Mouse (Mus musculus): ENCODE data around the gene Igsf8. TPM values are rescaled to one million over a fixed set of nuclear protein-coding genes. Genes with fewer than 3 reads are reported as not detected.
A peak's percentile ranks its signal among the peaks of the same experiment; 100 is the strongest.

Igsf8 gene
- total RNA-seq, 4 experiments from 2014 or later, result 32.7 to 37.0 (median 35.8) TPM

GRCm38 (mm10) chr1:172274116-172274515 lies 12.7 kb downstream of the Igsf8 start:
- DNase-seq, result no peak

DNA sequence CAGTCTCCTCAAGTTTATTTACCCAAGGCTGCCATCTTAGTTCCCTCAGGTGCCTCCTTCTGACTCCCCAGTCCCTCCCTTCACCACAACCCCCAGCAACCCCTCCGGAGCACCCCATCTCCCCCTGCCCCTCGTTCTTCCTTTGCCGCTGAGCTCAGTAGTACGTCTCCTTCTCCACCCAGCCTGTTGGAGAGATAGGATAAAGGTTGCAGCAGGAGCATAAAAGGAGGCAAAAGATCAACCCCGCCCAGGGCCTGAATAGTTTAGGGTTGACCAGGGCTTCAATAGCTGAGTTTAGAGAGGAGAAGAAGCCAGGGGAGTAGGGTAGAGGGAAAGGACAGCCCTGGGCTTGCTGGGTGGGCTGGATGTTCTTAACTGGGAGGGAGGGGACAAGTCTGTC lies 13.1 kb downstream of the Igsf8 start:
- no peak for DNase-seq

GRCm38 (mm10) chr1:172277172-172277571 lies 15.7 kb downstream of the Igsf8 start:
- DNase-seq, result no peak

DNA sequence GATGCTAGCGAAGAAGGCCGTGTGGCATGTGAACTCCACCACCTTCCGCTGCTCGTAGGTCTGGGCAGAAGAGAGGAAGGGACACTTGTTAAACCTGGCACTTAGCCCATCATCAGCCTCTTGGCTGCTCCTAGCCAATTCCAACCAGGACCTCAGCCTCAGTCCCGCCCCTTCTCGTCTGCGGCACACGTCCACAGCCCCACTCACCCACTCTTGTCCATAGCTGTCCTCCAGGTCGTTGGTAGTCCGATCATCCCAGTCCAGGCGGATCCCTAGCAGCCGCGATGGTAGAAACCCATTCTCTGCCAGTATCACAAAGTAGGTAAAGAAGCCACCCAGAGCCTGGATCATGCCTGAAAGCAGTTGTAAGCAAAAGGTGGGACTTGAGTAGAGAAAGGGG lies 16.9 kb downstream of the Igsf8 start:
- no peak for DNase-seq

DNA sequence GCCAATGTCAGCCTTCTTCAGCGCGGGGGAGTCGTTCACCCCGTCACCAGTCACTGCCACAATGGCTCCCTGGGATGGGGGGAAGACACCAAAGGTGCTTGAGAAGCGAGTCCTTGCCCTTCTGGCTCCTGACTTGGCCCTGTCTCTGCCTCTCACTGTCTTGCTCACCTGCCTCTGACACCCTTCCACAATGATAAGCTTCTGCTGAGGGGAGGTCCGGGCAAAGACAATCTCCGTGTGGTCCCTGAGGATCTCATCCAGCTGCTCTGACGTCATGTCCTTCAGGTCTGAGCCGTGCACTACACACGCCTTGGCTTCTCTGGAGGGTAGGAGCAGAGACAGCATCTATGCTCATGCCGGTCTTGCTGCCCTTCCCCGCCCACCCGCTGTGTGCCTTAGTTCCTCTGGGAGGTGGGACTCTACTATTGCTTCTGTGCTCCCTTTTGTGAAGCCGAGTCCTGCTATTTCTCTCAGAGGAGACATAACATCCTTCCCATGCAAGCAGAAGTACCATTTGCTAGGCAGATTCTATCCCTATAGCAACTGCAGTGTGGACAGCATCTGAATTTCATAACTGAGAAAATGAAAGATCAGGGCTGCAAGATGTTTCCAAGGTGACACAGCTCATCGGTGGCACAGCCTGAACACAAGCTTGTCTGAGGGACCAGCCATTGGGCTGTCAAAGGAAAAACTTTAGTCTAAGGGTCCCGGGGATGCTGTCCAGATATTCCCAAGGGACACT lies 18.5 kb downstream of the Igsf8 start:
- no peak for DNase-seq

DNA sequence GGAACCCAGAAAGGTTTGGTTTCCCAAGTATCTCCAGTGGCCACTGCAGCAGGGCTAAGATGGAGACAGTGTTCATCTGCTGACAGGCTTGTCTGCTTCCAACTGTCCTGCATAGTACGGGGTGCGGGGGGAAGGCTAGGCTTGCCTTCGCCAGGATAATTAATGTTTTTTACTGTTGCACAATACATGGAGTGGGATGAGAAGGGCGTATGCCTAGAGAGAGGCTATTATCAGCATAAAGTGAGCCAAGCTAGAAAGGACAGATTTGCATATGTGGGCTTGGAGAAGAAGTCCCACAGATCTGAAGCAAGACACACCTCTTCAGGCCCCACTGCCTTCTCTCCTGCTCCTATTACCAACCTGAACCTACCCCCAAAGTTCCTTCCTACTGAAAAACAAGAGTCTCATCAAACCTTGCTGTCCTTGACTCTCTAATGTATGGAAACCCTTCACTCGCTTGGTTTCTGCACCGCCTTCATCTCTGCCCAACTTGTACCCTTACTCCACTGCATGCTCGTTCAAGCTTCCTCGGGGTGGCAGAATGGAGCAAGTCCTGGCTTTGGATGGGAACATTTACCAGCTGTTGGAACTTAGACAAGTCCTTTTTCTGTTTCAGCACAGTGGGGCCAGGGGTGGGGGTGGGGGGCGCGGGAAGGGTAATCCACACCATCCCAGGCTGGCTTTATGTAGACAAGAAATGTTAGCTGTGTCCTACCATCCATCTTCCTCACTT lies 20.2 kb downstream of the Igsf8 start:
- DNase-seq, result peak; percentile 62

GRCm38 (mm10) chr1:172283073-172283472 lies 21.6 kb downstream of the Igsf8 start:
- no peak for DNase-seq

GRCm38 (mm10) chr1:172284221-172284620 lies 22.8 kb downstream of the Igsf8 start:
- DNase-seq, result no peak

DNA sequence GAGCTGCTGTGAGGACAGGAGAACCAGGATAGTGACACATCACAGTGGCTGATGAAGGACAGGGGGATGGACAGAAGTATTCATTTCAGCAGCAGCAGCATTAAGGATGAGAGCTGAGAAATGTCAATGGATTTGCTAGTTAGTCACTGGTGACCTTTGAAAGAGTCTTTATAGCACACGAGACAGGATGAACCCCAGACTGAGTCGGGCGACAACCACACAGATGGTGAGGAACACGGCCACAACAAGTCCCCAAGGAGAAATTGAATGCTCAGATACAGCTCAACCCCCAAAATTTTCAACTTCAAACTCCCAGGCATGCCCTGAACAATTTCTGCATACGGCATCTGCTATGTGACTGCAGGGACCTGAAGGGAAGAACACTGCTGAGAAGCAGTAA lies 25.3 kb downstream of the Igsf8 start:
- DNase-seq, result no peak

- peak; percentile 75 for DNase-seq
Measured at GRCm38 (mm10) chr1:172288900-172289616, 27.6 kb downstream of the Igsf8 start.

- no peak for DNase-seq
Measured at GRCm38 (mm10) chr1:172289617-172289946, 28.1 kb downstream of the Igsf8 start.

- no peak for DNase-seq
Measured at GRCm38 (mm10) chr1:172292880-172293279, 31.4 kb downstream of the Igsf8 start.

DNA sequence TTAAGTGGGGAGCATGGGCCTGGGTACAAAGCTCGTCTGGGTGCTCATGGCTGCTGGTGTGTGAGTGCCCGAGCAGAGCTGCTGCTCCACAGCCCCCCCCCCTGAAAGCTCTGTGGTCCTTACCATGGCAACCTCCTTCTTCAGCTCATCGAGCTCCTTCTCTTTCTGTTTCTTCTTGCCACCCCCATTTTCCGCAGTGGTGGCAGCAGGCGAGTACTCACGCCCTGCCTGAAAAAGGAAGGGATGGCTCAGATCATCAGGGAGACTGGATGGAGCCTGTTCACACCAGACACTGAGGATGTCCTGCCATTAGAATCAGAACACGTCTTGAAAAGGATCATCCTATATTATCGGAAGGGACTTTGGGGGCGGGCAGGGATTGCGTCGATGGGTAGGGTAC lies 32.0 kb downstream of the Igsf8 start:
- DNase-seq, result no peak

DNA sequence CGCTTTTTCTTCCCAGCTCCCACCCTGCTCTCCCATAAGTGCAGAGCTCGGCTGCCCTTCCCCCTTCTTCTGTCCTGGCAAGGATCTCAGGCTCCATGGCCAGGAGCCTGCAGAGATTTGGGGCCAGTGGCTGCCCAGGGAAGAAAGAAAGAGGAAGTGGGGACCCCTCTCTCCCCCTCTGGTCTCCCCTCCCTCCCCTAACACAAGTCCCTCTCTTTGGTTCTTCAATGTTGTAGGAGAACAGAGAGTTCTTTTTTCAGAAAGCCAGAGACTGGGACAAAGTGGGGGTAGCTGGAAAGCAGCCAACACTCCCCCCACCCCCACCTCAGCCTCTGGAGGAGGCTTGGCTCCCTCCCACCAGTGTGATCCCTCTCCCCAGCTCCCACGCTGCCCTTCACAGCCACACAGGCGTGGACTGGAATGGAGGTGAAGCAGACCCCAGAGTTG lies 34.3 kb downstream of the Igsf8 start:
- no peak for DNase-seq

DNA sequence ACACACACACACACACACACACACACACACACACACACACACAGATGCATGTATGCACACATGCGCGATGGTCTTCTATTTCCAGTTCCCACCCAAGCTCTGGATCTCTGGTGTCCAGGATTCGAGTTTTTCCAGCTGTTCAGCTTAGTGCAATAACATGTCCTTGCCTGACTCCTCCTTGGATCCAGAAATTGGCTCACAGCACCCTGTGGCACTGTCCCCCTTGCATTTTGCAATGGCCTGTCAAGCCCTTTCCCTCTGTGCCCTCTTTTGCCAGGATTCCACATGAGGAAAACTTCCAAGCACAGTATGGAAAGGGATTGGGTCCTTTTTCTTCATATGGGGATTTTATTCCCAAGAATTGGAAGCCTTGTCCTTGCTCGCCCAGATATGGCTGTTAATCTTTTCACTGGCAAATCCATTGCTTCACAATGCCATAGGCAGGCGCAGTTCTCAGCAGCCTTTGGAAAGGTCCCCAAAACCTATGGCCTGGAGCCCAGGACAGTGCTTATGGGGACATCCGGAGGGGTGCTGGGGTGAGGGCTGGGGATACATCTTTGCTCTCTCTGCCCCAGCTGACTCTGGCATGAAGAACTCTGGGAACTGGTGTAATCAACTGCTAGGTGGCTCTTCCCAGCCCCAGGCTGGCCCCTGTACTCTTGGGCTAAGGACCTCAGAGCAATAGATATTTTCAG lies 35.5 kb downstream of the Igsf8 start:
- DNase-seq, result no peak

DNA sequence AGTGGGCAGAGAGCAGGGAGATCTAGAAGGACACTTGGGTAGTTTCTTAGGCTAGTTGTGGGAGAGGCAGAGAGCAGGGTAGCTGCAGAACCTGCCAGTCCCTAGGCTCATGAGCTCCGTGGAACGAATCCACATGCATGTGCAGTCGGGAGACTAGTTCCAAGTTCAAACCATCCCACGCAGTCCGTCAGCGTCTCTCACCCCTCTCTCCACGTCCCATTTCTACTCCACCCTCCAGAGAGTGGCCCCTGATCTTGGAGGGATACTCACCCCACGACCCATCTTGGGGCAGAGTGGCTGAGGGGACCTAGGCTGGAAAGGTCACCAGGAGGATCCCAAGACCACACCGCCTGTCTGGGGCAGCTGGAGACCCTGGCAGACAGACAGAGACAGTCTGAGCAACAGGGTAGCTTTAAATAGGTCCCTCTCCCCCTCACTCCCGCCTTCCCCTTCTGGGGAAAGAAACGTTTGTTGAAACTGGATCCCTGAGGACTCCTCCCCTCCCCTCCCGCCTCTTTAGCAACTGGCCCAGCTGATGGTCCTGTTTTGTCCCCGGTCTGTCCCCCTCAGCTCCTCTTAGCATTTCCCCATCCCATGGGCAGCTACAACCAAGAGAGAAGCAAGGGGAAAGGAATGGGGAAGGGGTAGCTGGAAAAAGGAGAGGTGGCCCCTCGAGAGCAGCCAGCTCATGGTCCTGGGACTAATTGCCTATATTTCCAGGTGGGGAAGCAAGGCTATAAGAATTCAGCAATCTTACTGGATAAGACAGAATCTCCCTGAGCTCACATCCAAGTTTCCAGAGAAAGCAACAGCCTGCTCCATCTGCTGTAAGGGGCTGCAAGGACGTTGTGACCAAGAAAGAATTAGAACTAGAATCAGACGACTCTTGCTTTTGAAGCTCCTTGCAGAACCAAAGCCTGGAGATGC lies 36.4 kb downstream of the Igsf8 start, which contains the start of gene Atp1a2:
Gene Atp1a2 (minus strand): TSS at position 454 of the 927 bp plus-strand sequence.
- no peak for DNase-seq

- no peak for DNase-seq
Measured at GRCm38 (mm10) chr1:172299528-172299927, 38.1 kb downstream of the Igsf8 start.

- peak; percentile 67 for DNase-seq
Measured at GRCm38 (mm10) chr1:172300247-172300646, 38.8 kb downstream of the Igsf8 start.

DNA sequence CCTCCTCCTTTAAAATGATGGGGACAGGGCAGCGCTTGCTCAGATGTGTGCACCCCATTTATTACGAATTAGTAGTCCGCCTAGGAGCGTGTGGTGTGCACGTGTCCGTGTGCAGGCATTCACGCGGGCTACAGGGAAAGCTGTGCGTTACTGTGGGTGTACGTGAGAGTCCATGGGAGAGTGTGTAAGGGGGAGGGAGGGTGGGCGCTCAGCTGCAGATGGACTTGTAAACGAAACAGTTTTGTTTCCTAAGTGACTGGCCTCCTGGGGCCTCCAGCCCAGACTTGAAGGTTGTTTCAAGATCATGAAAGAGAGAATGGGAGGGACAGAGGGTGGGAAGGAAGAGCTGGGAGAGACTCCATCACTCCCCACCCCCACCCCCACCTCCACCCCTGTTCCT lies 39.7 kb downstream of the Igsf8 start:
- DNase-seq, result no peak

DNA sequence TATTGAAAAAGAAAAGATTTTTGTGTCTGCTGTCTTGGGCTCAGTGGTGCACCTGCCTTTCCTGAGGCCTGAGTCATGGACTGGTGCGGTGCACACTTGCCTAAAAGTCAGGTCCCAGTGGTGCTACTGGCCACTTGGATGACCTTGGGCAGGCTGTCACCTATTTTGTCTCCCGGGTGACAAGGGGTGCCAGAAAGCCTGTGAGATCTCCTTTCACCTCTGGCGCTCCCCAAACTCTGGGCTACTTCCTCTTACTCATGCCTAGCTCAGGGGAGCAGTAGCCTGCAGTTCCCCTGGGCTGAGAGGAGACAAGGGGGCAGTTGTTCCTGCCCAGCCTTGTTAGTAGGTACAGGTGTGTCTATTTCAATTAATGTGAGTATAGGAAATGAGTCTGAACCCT lies 40.9 kb downstream of the Igsf8 start:
- DNase-seq, result no peak

- no peak for DNase-seq
Measured at GRCm38 (mm10) chr1:172302851-172303250, 41.4 kb downstream of the Igsf8 start.

DNA sequence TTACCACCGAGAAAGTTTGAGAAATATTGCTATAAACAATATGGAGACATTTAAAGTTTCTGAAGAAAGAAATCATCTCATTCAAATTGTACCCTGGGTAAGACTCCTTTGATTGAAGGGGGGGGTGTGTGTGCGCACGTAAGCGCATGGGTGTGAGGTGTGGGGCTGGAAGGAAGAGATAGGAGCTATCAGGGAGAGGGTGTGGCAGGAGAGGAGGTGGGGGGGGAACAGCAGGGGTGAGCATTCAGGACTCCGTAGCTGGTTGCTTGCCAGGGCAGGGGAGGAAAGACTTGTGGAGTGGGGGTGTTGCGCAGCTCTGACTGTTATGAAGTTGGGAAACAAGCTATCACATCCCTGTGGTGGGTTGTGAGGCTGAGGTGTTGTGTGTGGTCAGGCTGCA lies 43.0 kb downstream of the Igsf8 start:
- no peak for DNase-seq

Measured in adrenal gland, adult 8-10 months (tissue).